Mouse (Mus musculus): ENCODE data around the gene Esyt2.
"Not testable (repeated sequence)": the region's sequence is repeated elsewhere in the genome, so short reads cannot be mapped to it uniquely, and the experiment has no call there.

DNA sequence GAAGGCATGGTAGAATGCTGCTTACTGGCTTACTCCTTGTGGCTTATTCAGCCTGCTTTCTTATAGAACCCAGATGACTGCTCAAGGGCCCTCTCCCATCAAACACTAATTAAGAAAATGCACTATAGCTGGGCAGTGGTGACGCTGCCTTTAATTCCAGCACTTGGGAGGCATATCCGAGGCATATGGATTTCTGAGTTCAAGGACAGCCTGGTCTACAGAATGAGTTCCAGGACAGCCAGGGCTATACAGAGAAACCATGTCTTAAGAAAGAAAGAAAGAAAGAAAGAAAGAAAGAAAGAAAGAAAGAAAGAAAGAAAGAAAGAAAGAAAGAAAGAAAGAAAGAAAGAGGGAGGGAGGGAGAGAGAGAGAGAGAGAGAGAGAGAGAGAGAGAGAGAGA lies 5.9 kb upstream of the Esyt2 start, which contains the start of gene Gm11027:
- not testable (repeated sequence) for TF ChIP-seq CTCF (IDR thresholded peaks at IDR 0.05; ENCODE audit: borderline replicate concordance, control insufficient read depth, extremely low read depth, insufficient read depth, low read length, poor library complexity); POLR2A (IDR thresholded peaks at IDR 0.05; ENCODE audit: control insufficient read depth, extremely low read depth, insufficient read depth, low read length, poor library complexity)
